Mouse (Mus musculus) central nervous system, embryonic 14 days (tissue): ENCODE data around the gene Smok2a. TPM values are rescaled to one million over a fixed set of nuclear protein-coding genes. Genes with fewer than 3 reads are reported as not detected.

Source experiments
- polyA plus RNA-seq: library from polyadenylated mRNA; depleted of rRNA; stranded (reverse); fragments of >200 nt; gene quantifications from 2 replicates; pipeline ENCODE4 v1.2.3, GENCODE M21; 2012; rRNA removed

Gene Smok2a
- not detected in 2 replicates for polyA plus RNA-seq

DNA sequence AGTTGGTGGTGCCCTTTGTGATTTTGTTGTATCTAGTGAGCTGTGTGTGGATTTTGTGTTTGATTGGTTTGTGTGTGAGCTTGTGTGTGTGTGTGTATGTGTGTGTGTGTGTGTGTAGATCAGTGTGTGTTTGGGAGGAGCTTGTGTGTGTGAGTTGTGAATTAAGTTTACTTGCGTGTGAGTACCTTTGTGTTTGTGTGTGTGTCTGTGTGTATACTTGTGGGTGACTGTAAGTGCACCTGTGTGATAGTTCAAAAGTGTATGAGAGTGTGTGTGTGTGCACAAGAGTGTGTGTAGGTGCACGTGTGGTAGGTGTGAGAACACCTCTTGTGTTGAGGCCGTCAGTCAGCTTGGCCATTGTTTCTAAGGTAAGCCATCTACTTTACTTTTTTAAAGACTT is at the start of gene Smok2a:
TSS of gene Smok2a (plus strand) at position 301 of the 400 bp plus-strand sequence.

DNA sequence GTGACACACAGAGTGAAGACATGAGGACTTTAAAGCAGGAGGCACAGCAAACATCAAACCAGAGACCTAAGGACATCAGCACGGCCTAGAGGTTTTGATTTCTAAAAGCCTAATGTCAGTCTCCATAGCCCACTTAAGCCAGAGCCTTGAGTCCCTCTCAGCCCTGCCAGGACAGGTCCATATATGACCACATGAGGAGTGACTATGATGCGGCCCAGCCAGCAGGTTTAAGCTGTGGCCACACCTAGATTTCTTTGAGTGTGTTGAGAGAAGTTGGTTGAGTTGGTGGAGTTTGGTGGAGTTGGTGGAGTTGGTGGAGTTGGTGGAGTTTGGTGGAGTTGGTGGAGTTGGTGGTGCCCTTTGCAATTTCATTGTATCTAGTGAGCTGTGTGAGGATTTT is 9.0 kb downstream of the Smok2a start, which contains the start of gene Smok2b:
TSS of gene Smok2b (plus strand) at position 301 of the 400 bp plus-strand sequence.

Other genes starting within 250 kb of the Smok2a start
- gene Wtap, start 227.0 kb upstream of the Smok2a start, polyA plus RNA-seq = 84.6 and 97.5 TPM in 2 replicates
- 144 and 148 TPM in 2 replicates for gene Sod2, start 214.3 kb upstream of the Smok2a start, polyA plus RNA-seq
- gene Gpr31b, start 168.9 kb upstream of the Smok2a start, polyA plus RNA-seq = 0.05 TPM in 1 of 2 replicates, not detected in the other
- gene Tcp10b, start 160.1 kb upstream of the Smok2a start, polyA plus RNA-seq = 0.19 and 0.33 TPM in 2 replicates
- 0.04 and 0.07 TPM in 2 replicates for gene Unc93a, start 89.4 kb upstream of the Smok2a start, polyA plus RNA-seq
- not detected in 2 replicates for gene Smok2b, start 9.1 kb downstream of the Smok2a start, polyA plus RNA-seq
- not detected in 2 replicates for gene Tcp10c, start 133.4 kb downstream of the Smok2a start, polyA plus RNA-seq